Mouse (Mus musculus) bone marrow macrophage, adult 2 months (primary cell): Measurements from ENCODE around the gene Kti12. TPM values are rescaled to one million over a fixed set of nuclear protein-coding genes. Genes with fewer than 3 reads are reported as not detected.

Experiments used
- H3K27ac ChIP-seq: 2 replicates; pipeline ENCODE4 v1.5.1; 2012; ENCODE audit warnings: low read depth, low read length; ENCODE audit not compliant: insufficient read depth
- H3K4me1 ChIP-seq: 2 replicates; pipeline ENCODE4 v1.6.1; 2012; ENCODE audit warnings: low read length; ENCODE audit not compliant: control insufficient read depth, insufficient read depth
- H3K4me3 ChIP-seq: 2 replicates; pipeline ENCODE4 v1.5.1; 2012; ENCODE audit warnings: mild to moderate bottlenecking, low read length, moderate library complexity; ENCODE audit not compliant: insufficient read depth
- CTCF ChIP-seq: IDR thresholded peaks from 2 replicates; pipeline ENCODE4 v1.5.1; 2012; ENCODE audit warnings: low read depth, mild to moderate bottlenecking, low read length, moderate library complexity
- POLR2A ChIP-seq: IDR thresholded peaks from 2 replicates; pipeline ENCODE4 v1.6.1; 2012; ENCODE audit warnings: mild to moderate bottlenecking, low read depth, low read length, borderline replicate concordance
- polyA plus RNA-seq: library from polyadenylated mRNA; stranded (reverse); fragments of >200 nt; gene quantifications from 2 replicates; pipeline ENCODE4 v1.2.4, GENCODE M21; 2012; ENCODE audit not compliant: missing spikeins, insufficient read depth, insufficient read length

Kti12 gene
- polyA plus RNA-seq, 1 experiment: 10.2 TPM

- Histone ChIP-seq H3K4me3 (peak within 1 kb of the TSS; percentile 99), H3K4me1 (peaks cover 22% of the 10 kb centered on the region), H3K27ac (peak within 1 kb of the TSS; percentile 80)
- TF ChIP-seq CTCF (no peak), POLR2A (no peak)
Observed at GRCm38 (mm10) chr4:108832916-108833827, 14.4 kb upstream of the Kti12 start, which contains the start of gene Btf3l4. Gene Btf3l4 (minus strand): TSS chr4:108833614.

- TF ChIP-seq POLR2A: no peak
- TF ChIP-seq CTCF: no peak
- Histone ChIP-seq H3K4me3 (peak overlapping the region; percentile 99), H3K4me1 (peaks cover 26% of the 10 kb centered on the region), H3K27ac (peak overlapping the region; percentile 80)
Observed at GRCm38 (mm10) chr4:108833828-108834114, 13.8 kb upstream of the Kti12 start.

DNA sequence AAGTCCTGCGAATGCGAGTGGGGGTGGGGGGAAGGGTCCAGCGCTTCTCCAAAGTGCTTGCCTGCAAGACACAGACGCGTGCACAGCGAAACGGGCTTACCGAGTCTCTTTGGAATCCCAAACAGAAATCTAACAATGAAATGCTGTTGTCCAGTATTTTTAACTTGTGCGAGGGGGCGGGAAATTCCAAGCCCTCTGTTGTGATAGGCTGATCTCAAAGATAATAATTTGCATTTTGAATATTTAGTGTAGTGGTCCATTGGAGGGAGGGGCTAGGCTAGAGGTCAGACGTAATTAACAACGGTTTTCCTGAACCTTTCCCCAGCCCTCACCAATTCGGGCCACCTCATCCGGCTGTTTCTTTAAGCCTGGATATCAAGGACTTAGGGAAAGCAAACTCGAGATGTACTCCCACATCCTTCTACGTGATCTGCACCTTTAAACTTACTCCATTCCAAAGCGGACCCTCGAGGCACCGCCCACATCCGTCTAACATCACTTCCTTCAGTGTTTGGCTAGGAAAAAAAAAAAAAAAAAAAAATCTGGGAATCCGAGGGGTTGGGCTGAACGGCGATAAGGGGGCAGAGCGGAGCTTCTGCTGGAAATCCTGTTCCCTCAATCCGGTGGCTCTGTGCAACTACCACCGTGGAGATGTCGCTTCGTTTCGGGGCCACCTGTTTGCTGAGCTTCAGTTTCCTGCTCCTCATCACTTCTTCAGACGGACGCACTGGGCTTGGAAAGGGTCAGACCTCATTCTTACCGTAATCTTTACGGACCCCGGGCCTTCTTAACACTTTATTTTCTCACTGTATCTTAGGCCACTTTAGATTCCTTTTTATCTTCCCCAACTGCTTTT is 13.2 kb upstream of the Kti12 start, which contains the start of gene Txndc12:
Gene Txndc12 (plus strand): TSS at position 487 of the 856 bp plus-strand sequence.
- H3K27ac ChIP-seq: peak within 1 kb of the TSS; percentile 80
- peaks cover 24% of the 10 kb centered on the region for H3K4me1 ChIP-seq
- H3K4me3 ChIP-seq: peak within 1 kb of the TSS; percentile 99
- TF ChIP-seq CTCF (no peak), POLR2A (no peak)

DNA sequence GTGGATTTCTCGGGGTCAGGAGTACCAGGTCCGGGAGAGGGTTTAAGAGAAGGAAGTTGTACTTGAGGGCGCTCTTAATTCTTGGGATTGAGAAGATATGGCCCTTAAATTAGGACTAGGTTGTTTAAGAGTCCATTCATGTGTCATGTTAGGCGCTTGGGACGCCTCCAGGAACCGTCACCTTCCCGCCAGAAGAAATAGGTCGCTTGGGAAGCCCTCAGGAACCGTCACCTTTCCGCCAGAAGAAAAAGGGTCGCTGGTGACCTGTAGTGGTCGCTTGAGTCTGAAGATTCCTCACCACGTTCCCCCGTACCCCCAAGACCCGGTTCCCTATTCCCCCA is 12.6 kb upstream of the Kti12 start:
- peak overlapping the region; percentile 80 for H3K27ac ChIP-seq
- peaks cover 24% of the 10 kb centered on the region for H3K4me1 ChIP-seq
- TF ChIP-seq CTCF (no peak), POLR2A (no peak)
- peak overlapping the region; percentile 99 for H3K4me3 ChIP-seq

GRCm38 (mm10) chr4:108835496-108835895 is 12.1 kb upstream of the Kti12 start:
- peak overlapping the region; percentile 80; the same call in 1 of the 2 replicates for H3K27ac ChIP-seq
- peak overlapping the region; percentile 99 for H3K4me3 ChIP-seq
- TF ChIP-seq POLR2A (no peak), CTCF (no peak)
- peaks cover 24% of the 10 kb centered on the region for H3K4me1 ChIP-seq

DNA sequence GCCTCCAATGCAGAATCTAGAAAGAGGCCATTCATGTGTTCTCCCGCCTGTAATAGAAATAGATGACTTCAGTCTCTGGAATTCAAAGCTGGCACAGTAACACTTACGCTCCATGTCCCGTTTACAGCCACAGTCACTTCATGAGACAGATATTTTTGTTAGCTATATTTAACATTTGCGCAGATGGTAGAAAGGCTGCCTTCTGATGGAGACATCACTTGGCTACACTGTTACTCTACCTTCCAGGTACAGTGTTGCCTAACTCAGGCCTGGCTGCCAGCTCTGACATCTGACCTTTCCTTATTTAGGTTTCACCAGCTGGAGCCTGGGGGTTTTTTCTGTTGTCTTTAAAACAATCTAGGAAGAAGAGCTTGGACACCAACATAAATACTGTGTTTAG is 9.6 kb upstream of the Kti12 start:
- Histone ChIP-seq H3K4me3 (no peak overlapping the region), H3K27ac (no peak overlapping the region), H3K4me1 (peaks cover 20% of the 10 kb centered on the region)
- TF ChIP-seq POLR2A (no peak), CTCF (no peak)

GRCm38 (mm10) chr4:108841920-108842578 is 5.5 kb upstream of the Kti12 start:
- no peak overlapping the region for H3K4me3 ChIP-seq
- peaks cover 13% of the 10 kb centered on the region for H3K4me1 ChIP-seq
- TF ChIP-seq CTCF (no peak), POLR2A (no peak)
- H3K27ac ChIP-seq: no peak overlapping the region

DNA sequence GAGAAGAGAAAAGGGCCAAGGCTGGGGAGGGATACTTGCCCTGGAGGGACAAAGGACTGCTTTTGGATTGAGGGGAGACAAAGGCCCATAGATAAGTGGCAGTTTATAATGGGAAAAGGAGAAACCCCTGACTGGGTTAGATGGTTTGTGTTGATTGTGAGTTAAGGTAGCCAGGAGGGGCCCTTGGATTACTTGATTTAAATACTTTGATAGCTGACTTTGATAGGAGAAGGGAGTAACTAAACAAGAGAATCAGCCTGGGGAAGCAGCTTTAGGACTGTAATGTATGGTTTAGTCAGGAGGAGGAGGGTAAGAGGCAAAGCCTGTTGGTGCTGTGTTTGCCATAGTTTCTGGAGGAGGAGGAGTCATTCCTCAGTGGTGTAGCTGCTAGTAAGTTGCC is 4.2 kb upstream of the Kti12 start:
- H3K4me1 ChIP-seq: peaks cover 6% of the 10 kb centered on the region

GRCm38 (mm10) chr4:108845824-108846569 is 1.6 kb upstream of the Kti12 start:
- Histone ChIP-seq H3K4me3 (no peak overlapping the region), H3K4me1 (peaks cover 5% of the 10 kb centered on the region), H3K27ac (no peak overlapping the region)
- TF ChIP-seq CTCF: no peak
- no peak for TF ChIP-seq POLR2A

More for the DNA sequence above, 4.2 kb upstream of the Kti12 start:
- no peak overlapping the region for H3K4me3 ChIP-seq
- no peak overlapping the region for H3K27ac ChIP-seq
- TF ChIP-seq POLR2A: no peak
- no peak for TF ChIP-seq CTCF
